Mouse (Mus musculus) 3T3-L1 (cell line): Measurements from ENCODE around the gene Ifi27l2a.
"Not testable (repeated sequence)": the region's sequence is repeated elsewhere in the genome, so short reads cannot be mapped to it uniquely, and the experiment has no call there.

Source experiments
- DNase-seq: peaks from one replicate; pipeline ENCODE4 v3.0.0-alpha.2; 2015; ENCODE audit warnings: low read depth, low spot score

Ifi27l2a gene

DNA sequence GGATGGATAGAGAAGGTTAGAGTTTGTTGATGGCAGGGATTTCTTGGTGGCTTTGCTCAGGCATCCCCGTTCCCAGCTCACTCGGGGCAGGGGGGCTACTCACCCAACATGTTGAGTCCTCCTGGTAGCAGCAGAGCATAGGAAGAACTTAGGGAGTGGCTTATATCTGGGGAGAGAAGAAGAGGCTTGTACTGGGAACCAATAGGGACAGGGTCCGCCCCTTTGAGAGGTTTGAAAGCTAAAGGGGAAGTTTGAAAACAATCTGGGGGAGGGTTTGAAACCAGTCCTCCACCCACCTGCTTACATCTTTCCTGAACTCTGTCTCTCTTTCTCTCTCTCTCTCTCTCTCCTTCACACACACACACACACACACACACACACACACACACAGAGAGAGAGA lies at the start of gene Ifi27l2a:
Gene Ifi27l2a (minus strand): TSS at position 157 of the 400 bp plus-strand sequence.
- DNase-seq, result peak; percentile 22

DNA sequence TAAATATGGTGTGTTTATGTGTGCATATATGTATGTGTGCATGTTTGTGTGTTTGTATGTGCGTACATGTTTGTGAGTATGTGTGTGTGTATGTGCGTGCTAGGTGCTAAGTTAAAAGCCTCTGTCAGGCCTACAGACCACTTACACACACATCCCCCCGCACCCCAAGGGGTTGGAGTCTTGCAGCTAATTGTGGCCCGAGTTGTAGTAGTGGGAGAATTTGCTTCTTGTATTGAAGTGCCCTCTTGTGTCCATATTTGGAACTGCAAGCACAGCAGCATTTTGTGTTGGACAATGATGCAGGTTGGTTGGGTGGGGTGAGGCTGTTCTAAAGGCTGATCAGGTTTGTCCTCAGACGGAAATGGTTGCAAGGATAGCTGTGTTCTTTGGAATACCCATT lies 49.3 kb upstream of the Ifi27l2a start:
- DNase-seq, result peak; percentile 85

DNA sequence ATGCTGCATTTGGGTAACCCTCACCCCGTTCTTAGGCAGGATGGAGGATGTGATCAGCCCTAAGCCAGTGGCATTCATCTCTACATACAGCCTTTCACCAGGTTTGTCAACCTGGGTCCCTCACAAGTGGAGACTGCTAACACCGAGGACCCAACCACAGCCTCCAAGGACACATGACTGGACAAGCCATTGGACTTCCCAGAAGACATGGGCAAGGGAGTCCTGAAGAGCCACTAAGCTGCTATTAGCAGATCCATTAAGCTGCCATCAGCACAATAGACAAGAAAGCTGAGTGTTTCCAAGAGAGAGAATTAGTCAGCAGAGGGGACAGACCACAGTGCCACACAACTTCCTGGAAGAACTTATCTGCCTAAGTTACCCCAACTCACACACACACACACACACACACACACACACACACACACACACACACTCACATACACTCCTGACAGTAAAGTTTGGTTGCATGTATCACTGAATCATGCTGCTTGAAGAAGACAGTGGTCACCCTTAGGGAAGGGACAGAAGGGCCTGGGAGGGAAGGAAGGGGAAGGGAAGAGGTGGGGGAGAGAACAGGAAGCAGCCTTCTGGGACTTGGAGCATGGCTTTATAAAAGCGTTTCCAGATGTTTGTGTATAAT lies 47.7 kb upstream of the Ifi27l2a start:
- DNase-seq, result peak; percentile 13

DNA sequence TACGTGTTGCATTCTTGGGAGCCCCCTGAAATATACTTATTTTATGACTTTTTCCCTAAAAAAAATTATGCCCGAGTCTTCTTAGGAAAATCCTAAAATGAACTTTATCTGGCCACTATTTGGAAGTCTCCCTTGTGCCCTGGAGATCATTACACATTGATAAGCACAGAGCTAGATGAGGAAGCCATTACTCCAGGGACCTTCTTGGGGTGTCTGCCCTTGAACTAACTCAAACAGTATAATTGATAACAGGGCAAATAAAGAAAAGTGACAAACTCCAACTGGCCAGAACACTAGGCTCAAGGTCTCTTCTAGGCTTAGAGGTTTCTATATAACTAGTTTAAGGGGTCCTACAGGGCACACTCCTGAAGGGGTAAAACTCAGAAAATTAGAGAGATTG lies 44.3 kb upstream of the Ifi27l2a start:
- no peak for DNase-seq

DNA sequence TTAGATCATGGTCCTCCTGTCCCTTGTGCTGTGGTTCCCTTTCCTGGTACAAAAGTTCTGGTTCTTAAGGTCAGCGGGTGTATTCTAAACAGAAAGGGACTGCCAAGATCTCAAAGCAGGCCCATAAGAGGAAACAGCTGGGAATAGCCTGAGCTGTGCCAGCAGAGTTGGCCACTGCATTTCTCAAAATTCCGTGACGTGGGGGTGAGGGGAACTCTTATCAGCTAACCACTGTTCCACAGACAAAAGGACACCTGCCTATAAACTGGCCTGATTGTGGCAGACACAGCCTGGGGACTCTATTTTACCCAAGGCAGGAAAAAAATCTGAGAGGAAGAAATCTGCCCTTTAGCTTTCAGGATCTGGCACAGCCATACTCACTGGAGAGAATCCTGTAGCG lies 43.8 kb upstream of the Ifi27l2a start:
- DNase-seq, result no peak

DNA sequence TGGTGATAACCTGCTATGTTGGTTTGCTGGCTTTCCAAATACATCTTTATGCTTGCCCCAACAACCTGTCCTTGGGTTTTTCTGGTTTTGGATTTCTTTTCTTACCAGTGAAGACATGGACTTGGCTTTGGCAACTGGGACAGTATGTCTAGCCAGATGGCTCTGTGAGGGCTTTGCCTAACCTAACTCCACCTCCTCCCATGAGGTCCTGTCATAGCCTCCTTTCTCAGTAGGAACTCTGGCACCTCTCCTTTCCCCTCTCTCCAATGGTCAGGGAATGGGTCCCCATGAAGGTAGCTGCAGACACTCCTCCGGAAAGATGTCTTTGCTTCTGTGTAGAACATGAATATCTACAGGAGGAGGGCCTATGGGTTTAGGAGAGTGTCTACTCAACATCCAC lies 43.2 kb upstream of the Ifi27l2a start:
- DNase-seq, result no peak

DNA sequence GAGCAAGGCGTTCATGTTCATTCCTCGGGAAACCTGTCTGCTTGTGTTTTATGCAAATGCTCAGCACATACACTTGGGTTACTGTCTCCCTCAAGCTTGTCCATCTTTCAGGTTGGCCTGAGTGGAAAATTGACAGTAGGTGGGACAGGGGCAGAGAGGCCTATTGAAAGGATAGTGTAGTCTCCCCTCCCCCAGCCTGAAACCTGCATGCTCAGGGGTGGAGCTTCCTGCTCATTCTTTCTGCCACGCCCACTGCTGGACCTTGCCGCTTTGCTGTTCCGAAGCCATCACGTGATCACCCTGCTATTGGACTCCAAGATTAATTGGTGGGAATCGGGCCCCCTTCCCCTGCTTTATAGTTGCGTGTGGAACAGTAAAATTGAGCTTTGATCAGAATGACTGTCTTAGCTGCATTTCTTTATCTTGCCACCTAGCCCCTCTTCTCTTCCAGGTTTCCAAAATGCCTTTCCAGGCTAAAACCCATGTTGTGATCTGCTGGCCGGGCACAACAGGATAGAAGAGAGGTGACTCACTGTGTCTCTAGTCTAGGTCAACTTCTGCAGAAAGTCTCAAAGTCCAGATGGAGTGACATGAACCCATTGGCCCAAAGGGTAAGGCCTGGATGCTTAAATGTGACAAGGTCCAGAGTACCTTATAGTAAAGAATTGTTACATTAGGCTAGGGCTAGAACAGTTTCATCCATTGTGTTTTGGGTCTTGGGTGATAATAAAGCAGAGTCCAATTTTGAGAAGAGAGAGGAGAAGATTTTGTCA lies 40.9 kb upstream of the Ifi27l2a start:
- DNase-seq, result not testable (repeated sequence)

DNA sequence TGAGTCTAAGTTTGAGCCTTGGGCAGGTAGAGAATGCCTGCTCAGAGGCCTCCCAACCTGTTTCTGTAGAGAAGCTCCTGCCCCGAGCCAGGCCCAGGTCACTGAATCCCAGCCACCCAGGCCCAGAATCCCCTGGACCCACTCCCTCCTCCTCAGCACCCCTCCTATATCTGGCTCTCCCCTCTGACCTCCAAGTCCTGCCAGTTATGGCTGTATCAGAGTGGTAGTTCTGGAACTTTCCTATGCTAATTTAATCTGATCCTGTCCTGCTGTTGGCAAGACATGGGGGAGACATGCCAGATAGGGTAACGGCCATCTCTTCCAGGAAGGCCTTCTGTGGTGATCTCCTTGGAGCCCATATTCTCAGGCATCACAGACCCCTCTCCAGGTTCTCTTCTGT lies 39.3 kb upstream of the Ifi27l2a start:
- DNase-seq, result no peak

DNA sequence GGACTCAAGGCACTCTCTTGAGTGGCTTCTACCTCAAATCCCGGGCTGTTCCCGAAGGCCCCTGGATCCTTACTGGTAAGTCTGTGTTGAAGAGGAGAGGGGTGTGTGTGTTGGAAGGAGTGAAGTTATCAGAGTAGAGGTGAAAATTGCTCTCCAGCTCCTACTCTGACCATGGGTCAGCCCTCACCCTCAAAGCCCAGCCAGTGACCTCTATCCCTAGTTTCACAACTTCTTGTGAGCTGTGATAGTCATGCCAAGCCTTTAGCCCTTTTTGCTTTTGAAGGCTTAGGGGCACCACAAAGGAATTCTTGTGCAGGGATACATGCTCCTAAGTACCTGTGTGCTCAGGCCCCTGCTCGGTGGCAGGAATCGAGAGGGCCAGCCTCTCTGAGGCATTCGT lies 38.2 kb upstream of the Ifi27l2a start:
- DNase-seq, result no peak

DNA sequence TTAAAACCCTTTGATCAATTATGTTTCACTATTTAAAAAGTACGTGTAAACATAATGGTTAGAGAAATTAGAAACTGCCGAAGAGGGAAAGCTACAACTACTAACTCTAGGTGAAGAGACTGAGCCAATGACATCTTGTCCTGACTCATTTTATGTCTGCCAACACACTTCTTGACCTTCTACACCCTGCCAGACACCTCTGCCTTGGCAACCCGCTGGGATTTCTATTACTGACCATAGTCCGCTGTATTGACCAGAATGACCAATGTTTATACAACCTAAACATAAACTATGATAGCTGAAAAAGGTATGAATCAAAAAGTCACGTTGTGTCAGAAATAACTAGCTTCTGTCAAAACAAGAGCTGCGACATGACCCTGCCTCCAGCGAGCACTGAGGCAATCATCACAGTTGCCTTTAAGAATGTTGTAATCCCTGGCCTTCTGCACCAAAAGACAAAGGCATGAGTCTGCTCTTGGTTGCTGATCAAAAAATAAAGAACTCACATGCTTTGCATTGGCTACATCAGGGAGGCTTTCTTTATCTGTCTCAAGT lies 34.1 kb upstream of the Ifi27l2a start:
- DNase-seq, result no peak

DNA sequence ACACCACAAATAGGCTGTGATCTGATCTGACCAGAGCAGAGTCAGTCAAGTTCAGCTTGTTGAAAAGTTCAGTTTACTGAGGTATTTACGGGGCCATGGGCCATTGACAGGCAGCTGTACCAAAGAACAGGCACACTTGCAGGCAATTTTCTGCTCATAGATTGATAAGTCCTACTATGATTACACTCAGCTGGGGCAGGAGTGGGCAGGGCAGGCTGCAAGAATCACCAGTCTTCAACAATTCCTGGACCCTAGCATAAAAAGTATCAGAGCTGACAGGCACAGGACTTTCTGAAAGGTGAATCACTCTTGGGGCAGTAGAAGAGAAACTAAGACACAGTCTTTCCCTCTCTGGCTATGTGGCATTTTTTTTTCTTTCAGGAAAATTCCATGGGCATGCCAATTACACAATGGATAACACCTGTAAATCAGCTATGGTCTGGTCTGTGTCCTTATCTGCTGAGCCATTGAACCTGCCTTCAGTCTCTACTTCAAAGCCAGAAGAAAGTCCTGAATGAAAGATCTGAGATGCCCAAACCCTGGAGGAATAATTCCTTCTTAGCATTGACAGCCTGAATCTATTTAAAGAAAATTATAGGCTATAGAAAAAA lies 33.4 kb upstream of the Ifi27l2a start:
- DNase-seq, result no peak

DNA sequence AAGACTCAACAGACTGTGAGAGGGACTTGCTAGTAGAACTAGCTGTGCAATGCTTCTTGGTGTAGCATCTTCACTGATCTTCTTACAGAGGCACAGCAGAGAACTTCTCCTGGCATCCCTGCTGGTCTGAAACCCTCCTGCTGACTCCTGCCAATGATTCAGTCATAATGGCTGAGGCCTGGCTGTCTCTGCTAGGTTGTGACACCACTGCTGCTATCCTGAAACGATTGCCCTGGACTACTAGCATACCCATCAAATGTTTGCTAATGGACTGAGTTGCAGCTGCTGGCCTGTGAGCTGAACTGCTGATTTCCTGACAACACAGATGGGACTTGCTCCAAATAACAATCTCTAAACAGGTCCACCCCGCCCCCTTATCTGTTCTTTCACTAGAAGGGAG lies 31.0 kb upstream of the Ifi27l2a start:
- DNase-seq, result no peak

DNA sequence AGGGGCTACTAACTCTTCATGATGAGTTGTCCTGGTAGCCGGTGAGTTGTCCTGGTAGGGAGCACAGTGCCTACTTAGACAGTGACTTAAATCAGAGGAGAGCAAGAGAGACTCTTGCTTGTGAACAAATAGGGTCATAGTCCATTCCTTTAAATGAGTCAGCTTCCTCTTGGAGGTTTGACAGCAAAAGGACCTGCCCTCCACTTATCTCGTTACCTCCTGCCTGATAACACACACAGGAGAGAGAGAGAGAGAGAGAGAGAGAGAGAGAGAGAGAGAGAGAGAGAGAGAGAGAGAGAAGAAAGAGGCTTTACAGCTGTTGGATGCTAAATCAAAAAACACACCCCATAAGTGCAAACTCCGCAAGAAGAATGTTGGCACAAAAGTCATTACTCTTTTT lies 13.7 kb upstream of the Ifi27l2a start, which contains the start of gene Ifi27l2b:
Gene Ifi27l2b (minus strand): TSS at position 84 of the 400 bp plus-strand sequence.
- peak; percentile 20 for DNase-seq

DNA sequence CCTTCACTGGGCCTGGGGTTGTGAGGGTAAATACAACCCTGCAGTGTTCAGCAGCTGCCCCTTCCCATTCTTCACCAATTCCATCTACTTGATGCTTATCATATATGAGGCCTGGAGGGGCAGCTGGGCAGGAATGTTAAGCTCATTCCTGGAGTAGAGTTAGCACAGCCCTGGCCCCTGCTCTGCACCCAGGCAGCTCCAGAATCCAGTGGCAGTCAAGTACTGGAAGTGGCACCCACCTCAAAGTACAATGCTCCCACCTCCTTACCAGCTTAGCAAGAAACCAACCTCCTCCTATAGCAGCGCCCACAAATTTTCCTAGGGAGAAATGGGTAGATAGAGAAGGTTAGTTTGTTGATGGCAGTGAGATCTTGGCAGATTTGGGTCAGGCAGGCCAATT lies 13.2 kb upstream of the Ifi27l2a start:
- not testable (repeated sequence) for DNase-seq

DNA sequence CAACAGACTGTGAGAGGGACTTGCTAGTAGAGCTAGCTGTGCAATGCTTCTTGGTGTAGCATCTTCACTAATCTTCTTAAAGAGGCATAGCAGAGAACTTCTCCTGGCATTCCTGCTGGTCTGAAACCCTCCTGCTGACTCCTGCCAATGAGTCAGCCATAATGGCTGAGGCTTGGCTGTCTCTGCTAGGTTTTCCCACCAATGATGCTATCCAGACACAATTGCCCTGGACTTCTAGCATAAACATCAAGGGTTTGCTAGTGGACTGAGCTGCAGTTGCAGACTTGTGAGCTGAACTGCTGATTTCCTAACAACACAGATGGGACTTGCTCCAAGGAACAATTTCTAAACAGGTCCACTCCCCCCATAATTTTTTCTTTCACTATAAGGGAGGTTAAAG lies 9.9 kb upstream of the Ifi27l2a start:
- peak; percentile 58 for DNase-seq

DNA sequence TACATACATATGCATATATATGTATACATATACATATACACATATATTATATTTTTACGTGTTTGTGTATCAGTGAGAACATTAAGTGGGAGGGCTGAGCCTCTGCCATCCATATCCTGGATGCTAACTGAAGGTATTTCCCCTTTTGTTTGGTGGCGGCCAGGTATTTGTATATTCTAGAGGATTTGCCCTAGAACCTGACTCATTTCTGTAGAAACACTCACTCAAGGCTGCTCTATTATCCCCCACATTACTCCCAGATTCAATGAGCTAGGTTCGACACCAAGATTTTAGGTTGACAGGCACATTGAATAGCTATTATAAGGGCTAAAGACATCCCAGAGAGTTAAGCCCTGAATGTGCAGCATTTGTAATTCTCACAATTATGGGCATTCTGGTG lies 1.6 kb upstream of the Ifi27l2a start:
- no peak for DNase-seq

DNA sequence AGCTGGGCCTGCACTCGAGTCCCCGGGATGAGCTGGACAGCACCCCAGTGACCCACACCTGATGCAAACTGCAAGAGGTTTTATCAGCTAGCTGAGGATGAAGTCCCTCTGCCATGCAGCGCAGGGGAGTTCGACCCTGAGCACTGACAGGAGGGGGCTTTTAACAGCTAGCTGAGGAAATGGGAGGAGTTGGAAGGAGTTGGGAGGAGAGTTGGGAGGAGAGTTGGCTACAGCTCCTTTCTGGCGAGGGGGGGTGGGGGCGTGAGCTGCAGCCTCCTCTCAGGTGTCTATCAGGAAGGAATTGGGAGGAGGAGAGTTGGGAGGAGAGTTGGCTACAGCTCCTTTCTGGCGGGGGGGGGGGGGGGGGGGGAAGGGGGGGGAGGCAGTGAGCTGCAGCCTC lies 781 bp upstream of the Ifi27l2a start:
- DNase-seq, result not testable (repeated sequence)

DNA sequence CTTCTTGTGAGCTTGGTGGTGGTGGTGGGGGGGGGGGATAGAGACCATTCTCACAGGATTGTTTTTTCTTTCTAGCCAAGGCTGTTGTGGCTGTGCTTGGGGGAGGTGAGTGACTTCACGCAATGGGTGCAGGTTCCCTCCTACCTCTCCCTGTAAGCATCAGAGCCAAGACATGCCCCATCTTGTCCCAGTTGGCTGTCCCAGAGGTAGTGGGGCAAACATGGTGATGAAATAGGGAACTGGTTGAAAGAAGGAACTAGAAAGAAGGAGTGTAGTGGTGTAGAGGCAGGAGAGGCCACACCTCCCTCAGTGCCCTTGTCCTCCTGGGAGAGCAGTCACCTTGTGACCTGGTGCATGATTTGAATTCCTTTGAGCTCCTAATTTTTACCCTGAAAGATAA lies 5.9 kb downstream of the Ifi27l2a start:
- no peak for DNase-seq

DNA sequence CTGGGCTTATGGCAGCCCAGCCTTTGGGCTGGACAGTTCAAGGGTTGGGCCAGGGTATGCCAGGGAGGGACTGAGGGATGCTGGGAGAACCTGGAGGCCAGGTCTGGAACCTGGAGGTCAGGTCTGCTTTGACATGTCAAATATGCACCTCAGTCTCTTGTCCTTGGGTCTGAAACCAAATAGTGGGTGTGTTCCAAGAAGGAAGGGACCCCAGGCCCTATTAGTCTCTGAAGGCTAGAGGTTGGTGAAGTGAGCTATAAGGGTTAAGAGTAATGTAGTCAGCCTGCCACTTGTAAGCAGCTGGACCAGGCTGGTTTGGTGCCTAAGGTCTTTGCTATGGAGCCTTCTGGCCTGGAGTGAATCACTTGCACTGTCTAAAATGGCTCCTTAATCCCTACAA lies 8.6 kb downstream of the Ifi27l2a start:
- no peak for DNase-seq

DNA sequence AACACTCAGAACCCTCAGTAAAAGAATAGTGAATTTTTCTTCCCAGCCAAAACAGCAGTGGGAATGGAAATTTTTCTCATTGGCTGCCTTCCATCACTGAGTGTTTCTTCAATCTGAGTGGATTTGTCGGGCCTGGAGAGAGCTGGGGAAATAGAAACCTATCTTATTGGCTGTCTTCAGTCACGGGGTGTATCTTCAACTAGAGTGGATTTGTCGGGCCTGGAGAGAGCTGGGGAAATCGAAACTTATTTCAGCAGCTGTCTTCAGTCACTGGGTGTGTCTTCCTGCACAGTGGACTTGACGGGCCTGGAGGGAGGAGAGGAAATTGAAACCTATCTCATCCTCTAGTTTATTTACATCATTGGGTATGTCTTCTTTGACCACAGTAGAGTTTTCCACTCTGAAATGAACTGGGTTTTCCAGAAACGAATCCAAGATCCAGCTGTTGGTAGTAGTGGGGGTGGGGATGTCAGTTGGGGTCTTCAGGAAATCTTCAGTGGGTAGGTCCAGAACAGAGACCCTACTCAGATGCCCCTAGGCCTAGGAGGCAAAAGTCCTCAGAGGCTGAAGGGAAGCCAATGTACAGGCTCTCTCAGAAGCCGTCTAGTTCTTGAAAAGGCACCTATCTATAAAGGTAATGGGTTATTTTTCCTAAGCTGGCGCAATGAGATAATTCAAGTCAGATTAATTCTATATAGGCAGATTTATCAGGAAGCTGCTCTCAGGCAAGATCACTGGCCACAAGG lies 9.3 kb downstream of the Ifi27l2a start, which contains the start of gene Ifi27:
Gene Ifi27 (plus strand): TSS at position 226 of the 746 bp plus-strand sequence.
- peak; percentile 96 for DNase-seq

DNA sequence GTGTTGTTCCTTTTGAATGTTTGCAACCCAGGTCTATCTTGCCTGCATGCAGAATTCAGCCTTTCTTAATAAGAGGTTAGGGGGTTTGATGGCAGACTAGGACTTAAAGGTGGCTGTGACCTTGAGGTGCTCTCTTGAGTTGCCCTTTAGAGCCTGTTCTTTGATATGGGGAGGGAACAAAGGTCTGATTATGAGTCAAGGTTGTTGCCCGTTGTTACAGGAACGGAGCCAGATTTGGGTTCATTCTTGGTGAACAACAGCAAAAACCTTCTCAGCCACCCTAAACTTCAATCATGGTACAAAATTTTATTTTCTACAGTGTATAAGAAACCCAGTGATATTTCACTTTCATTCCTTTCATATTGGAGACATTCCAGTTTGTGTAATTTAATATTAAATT lies 10.1 kb downstream of the Ifi27l2a start:
- peak; percentile 52 for DNase-seq

DNA sequence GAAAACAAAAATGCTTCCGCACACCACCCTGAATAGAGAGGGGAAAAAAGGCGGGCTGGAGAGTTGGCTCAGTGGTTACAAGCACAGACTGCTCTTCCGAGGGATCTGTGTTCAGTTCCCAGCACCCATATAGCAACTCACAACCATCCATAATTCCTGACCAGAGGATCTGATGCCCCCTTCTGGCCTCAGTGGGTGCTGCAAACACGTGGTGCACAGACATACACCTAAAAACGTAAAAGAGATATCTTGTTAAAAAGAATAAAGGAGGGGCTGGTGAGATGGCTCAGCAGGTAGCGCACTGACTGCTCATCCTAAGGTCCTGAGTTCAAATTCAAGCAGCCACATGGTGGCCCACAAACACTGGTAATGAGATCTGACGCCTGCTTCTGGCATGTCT lies 16.8 kb downstream of the Ifi27l2a start:
- DNase-seq, result no peak
